Mouse (Mus musculus) limb, embryonic 10.5 days (tissue): ENCODE data around the gene C1qtnf12. TPM values are rescaled to one million over a fixed set of nuclear protein-coding genes. Genes with fewer than 3 reads are reported as not detected.

Experiments
- DNase-seq: peaks from one replicate; pipeline ENCODE4 v3.0.0-alpha.2; 2017; ENCODE audit warnings: low spot score
- H3K27ac ChIP-seq: fragments of 300-500 bp; sonication (generic); 2 replicates; pipeline ENCODE4 v1.5.1; 2016; ENCODE audit warnings: mild to moderate bottlenecking
- H3K27me3 ChIP-seq: fragments of 300-500 bp; sonication (generic); 2 replicates; pipeline ENCODE4 v1.6.1; 2016; ENCODE audit warnings: low read depth, mild to moderate bottlenecking; ENCODE audit not compliant: poor library complexity, severe bottlenecking
- H3K36me3 ChIP-seq: fragments of 300-500 bp; sonication (generic); 2 replicates; pipeline ENCODE4 v1.6.1; 2016; ENCODE audit warnings: mild to moderate bottlenecking, moderate library complexity
- H3K4me1 ChIP-seq: fragments of 300-500 bp; sonication (generic); 2 replicates; pipeline ENCODE4 v1.6.1; 2016
- H3K4me3 ChIP-seq: fragments of 300-500 bp; sonication (generic); 2 replicates; pipeline ENCODE4 v1.5.1; 2016; ENCODE audit warnings: mild to moderate bottlenecking, moderate library complexity
- H3K9me3 ChIP-seq: fragments of 300-500 bp; sonication (generic); replicated peaks from 2 replicates; pipeline ENCODE4 v1.6.1; 2016; ENCODE audit warnings: mild to moderate bottlenecking
- WGBS: fragments of 180-500 bp; shearing (Covaris S2); methylation state at CpG from one replicate; pipeline ENCODE4 v1.1.7; 2016; 5-methylcytosine and 5-hydroxymethylcytosine counted together
- polyA plus RNA-seq: library from polyadenylated mRNA; unstranded; fragments of >200 nt; fragmentation: Nextera tagmentation; extraction: Ambion mirVana; gene quantifications from 2 replicates; pipeline ENCODE4 v1.2.1, GENCODE M21; 2016

C1qtnf12 gene
- polyA plus RNA-seq, 1 experiment from 2014 or later = 23.4 TPM

DNA sequence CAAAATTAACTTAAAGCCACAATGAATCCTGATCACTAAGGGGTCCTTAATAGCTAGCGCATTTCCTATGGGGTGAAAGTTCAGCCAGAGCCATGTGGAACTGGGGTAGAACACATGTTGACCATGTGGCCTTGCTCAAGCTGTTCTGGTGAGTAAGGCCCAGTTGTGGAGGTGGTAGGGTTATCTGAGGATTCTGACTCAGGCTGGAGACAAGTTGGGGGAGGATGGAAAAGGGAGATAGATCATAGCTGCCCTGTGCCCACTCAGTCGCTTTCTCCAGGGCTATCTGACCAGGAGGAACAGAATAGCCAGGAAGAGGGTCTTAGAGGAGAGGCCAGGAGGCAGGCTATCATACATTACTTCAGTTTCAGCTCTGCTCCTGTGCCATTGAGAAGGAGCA, 52.3 kb downstream of the C1qtnf12 start:
- no peak for DNase-seq
- Histone ChIP-seq H3K4me3 (no peak overlapping the region), H3K9me3 (no peaks in the 10 kb centered on the region), H3K4me1 (no peaks in the 10 kb centered on the region), H3K36me3 (peaks cover 67% of the 10 kb centered on the region), H3K27me3 (no peaks in the 10 kb centered on the region), H3K27ac (no peak overlapping the region)
- 86% methylated on average over 2 of the region's 2 CpGs for WGBS

Other genes with a start within 250 kb of the C1qtnf12 start
- 0.58 and 0.79 TPM in 2 replicates for gene Tmem240, start 227.5 kb upstream of the C1qtnf12 start, polyA plus RNA-seq
- 138 and 161 TPM in 2 replicates for gene Atad3a, start 201.2 kb upstream of the C1qtnf12 start, polyA plus RNA-seq
- 4.7 and 6.6 TPM in 2 replicates for gene Vwa1, start 187.6 kb upstream of the C1qtnf12 start, polyA plus RNA-seq
- 0.30 and 0.33 TPM in 2 replicates for gene Tmem88b, start 176.4 kb upstream of the C1qtnf12 start, polyA plus RNA-seq
- gene Ankrd65, start 171.9 kb upstream of the C1qtnf12 start, polyA plus RNA-seq = 0.18 TPM in 1 of 2 replicates, not detected in the other
- 246 and 297 TPM in 2 replicates for gene Mrpl20, start 159.4 kb upstream of the C1qtnf12 start, polyA plus RNA-seq
- 174 and 196 TPM in 2 replicates for gene Ccnl2, start 149.8 kb upstream of the C1qtnf12 start, polyA plus RNA-seq
- gene Aurkaip1, start 131.0 kb upstream of the C1qtnf12 start, polyA plus RNA-seq = 186 and 204 TPM in 2 replicates
- gene Mxra8, start 122.6 kb upstream of the C1qtnf12 start, polyA plus RNA-seq = 39.2 and 48.9 TPM in 2 replicates
- 3.8 and 4.7 TPM in 2 replicates for gene Dvl1, start 114.9 kb upstream of the C1qtnf12 start, polyA plus RNA-seq
- 0.24 and 0.31 TPM in 2 replicates for gene Tas1r3, start 99.0 kb upstream of the C1qtnf12 start, polyA plus RNA-seq
- gene Cptp, start 92.9 kb upstream of the C1qtnf12 start, polyA plus RNA-seq = 18.9 and 19.0 TPM in 2 replicates
- 106 and 107 TPM in 2 replicates for gene Ints11, start 92.8 kb upstream of the C1qtnf12 start, polyA plus RNA-seq
- 52.4 and 55.5 TPM in 2 replicates for gene Pusl1, start 70.5 kb upstream of the C1qtnf12 start, polyA plus RNA-seq
- gene Acap3, start 70.5 kb upstream of the C1qtnf12 start, polyA plus RNA-seq = 20.9 and 25.3 TPM in 2 replicates
- 163 and 168 TPM in 2 replicates for gene Ube2j2, start 18.5 kb upstream of the C1qtnf12 start, polyA plus RNA-seq
- 13.3 and 14.8 TPM in 2 replicates for gene B3galt6, start 30.3 kb downstream of the C1qtnf12 start, polyA plus RNA-seq
- gene Sdf4, start 30.6 kb downstream of the C1qtnf12 start, polyA plus RNA-seq = 143 and 149 TPM in 2 replicates
- gene Tnfrsf4, start 51.5 kb downstream of the C1qtnf12 start, polyA plus RNA-seq = 0.60 and 0.61 TPM in 2 replicates
- gene Tnfrsf18, start 63.8 kb downstream of the C1qtnf12 start, polyA plus RNA-seq = 1.2 and 1.5 TPM in 2 replicates
- 0.54 and 0.67 TPM in 2 replicates for gene Ttll10, start 97.1 kb downstream of the C1qtnf12 start, polyA plus RNA-seq
- 76.0 and 78.5 TPM in 2 replicates for gene 9430015G10Rik, start 147.7 kb downstream of the C1qtnf12 start, polyA plus RNA-seq
- gene Rnf223, start 168.2 kb downstream of the C1qtnf12 start, polyA plus RNA-seq = 0.77 and 0.96 TPM in 2 replicates
- 36.5 and 49.0 TPM in 2 replicates for gene Agrn, start 235.2 kb downstream of the C1qtnf12 start, polyA plus RNA-seq
- 0.20 and 0.45 TPM in 2 replicates for gene Isg15, start 238.5 kb downstream of the C1qtnf12 start, polyA plus RNA-seq
- gene AW011738, start 241.0 kb downstream of the C1qtnf12 start, polyA plus RNA-seq = 1.1 and 1.2 TPM in 2 replicates